Mouse (Mus musculus): ENCODE measurements around the gene Il23a. TPM values are rescaled to one million over a fixed set of nuclear protein-coding genes. Genes with fewer than 3 reads are reported as not detected.

Il23a gene
- total and polyA plus RNA-seq, 3 experiments = 0.32 to 3.6 (median 0.49) TPM

GRCm38 (mm10) chr10:128282886-128283450, 15.6 kb downstream of the Il23a start:
- H3K9me3 ChIP-seq (replicated peaks; ENCODE audit: low read length) = no peaks in the 10 kb centered on the region
- no peak overlapping the region for H3K4me2 ChIP-seq (ENCODE audit: insufficient read depth, low read depth, poor library complexity, severe bottlenecking)
- in situ Hi-C loops (cut with MboI; ENCODE audit: low pct_ligation_motif_present, low pct_unique_long_range_greater_than_20kb, low sequenced_read_pairs) = no loop called here
- DNase-seq (ENCODE audit: extremely low read depth) = no peak
- TF ChIP-seq MAFK (IDR thresholded peaks at IDR 0.05; ENCODE audit: insufficient replicate concordance, low read length) (no peak), JUN (IDR thresholded peaks at IDR 0.05; ENCODE audit: insufficient read depth, low read depth, low read length) (no peak), EP300 (IDR thresholded peaks at IDR 0.05; ENCODE audit: low read length) (no peak), USF2 (conservative IDR thresholded peaks at IDR 0.05; ENCODE audit: low read depth, low read length) (no peak), NRF1 (IDR thresholded peaks at IDR 0.05; ENCODE audit: low read depth, low read length) (no peak), SIN3A (IDR thresholded peaks at IDR 0.05; ENCODE audit: low read length) (no peak), ZC3H11A (IDR thresholded peaks at IDR 0.05; ENCODE audit: low read depth, low read length) (no peak), E2F4 (IDR thresholded peaks at IDR 0.05; ENCODE audit: insufficient replicate concordance, low read depth, low read length) (no peak), TCF12 (IDR thresholded peaks at IDR 0.05; ENCODE audit: low read depth, low read length) (no peak), IRF4 (IDR thresholded peaks at IDR 0.05; ENCODE audit: low read depth, low read length) (no peak), JUND (conservative IDR thresholded peaks at IDR 0.05; ENCODE audit: low read depth, low read length) (no peak), POLR2AphosphoS2 (IDR thresholded peaks at IDR 0.05; ENCODE audit: low read depth, low read length) (no peak), ZNF384 (IDR thresholded peaks at IDR 0.05; ENCODE audit: low read depth, low read length) (no peak)
- no peak overlapping the region for H3K4me3 ChIP-seq (replicated peaks in 1 of 3; ENCODE audit: low read depth in 2 of 3, low read length in 2 of 3, poor library complexity in 1 of 3)
- no peaks in the 10 kb centered on the region for H3K79me2 ChIP-seq (replicated peaks; ENCODE audit: control insufficient read depth, extremely low read depth, insufficient read depth, poor library complexity, severe bottlenecking)
- peaks cover 70 to 90% of the 10 kb centered on the region in 2 experiments for H3K36me3 ChIP-seq (replicated peaks in 1 of 2; ENCODE audit: control insufficient read depth in 1 of 2, insufficient read depth in 1 of 2, low read length in 1 of 2)
- H3K27ac ChIP-seq (ENCODE audit: insufficient read depth, low read depth) = no peak overlapping the region
- H3K9ac ChIP-seq (ENCODE audit: insufficient read depth, low read depth) = no peak overlapping the region
- H3K4me1 ChIP-seq (ENCODE audit: control insufficient read depth in 1 of 2, insufficient read depth in 2 of 2) = peaks cover 0 to 27% of the 10 kb centered on the region in 2 experiments; a peak in 2 of 4 replicates
- H3K27me3 ChIP-seq (replicated peaks) = no peaks in the 10 kb centered on the region
- dilution Hi-C loops (cut with MboI; ENCODE audit: extremely low pct_ligation_motif_present, extremely low pct_unique_long_range_greater_than_20kb, low sequenced_read_pairs) = no loop called here

GRCm38 (mm10) chr10:128281682-128282081, 16.9 kb downstream of the Il23a start:
- no peaks in the 10 kb centered on the region for H3K79me2 ChIP-seq (replicated peaks; ENCODE audit: control insufficient read depth, extremely low read depth, insufficient read depth, poor library complexity, severe bottlenecking)
- H3K9ac ChIP-seq (ENCODE audit: insufficient read depth, low read depth) = no peak overlapping the region
- H3K4me2 ChIP-seq (ENCODE audit: insufficient read depth, low read depth, poor library complexity, severe bottlenecking) = no peak overlapping the region
- no peak overlapping the region for H3K4me3 ChIP-seq (replicated peaks in 1 of 3; ENCODE audit: low read depth in 2 of 3, low read length in 2 of 3, poor library complexity in 1 of 3)
- in situ Hi-C loops (cut with MboI; ENCODE audit: low pct_ligation_motif_present, low pct_unique_long_range_greater_than_20kb, low sequenced_read_pairs) = no loop called here
- no peak for DNase-seq (ENCODE audit: extremely low read depth)
- H3K36me3 ChIP-seq (replicated peaks in 1 of 2; ENCODE audit: control insufficient read depth in 1 of 2, insufficient read depth in 1 of 2, low read length in 1 of 2) = peaks cover 70 to 95% of the 10 kb centered on the region in 2 experiments
- H3K27me3 ChIP-seq (replicated peaks) = no peaks in the 10 kb centered on the region
- no peak for TF ChIP-seq RCOR1 (conservative IDR thresholded peaks at IDR 0.05; ENCODE audit: low read depth, low read length)
- TF ChIP-seq SIN3A (IDR thresholded peaks at IDR 0.05; ENCODE audit: low read length) = no peak
- no peak for TF ChIP-seq ZKSCAN1 (IDR thresholded peaks at IDR 0.05; ENCODE audit: borderline replicate concordance, low read depth, low read length)
- no peak for TF ChIP-seq SMC3 (IDR thresholded peaks at IDR 0.05; ENCODE audit: low read depth, low read length)
- no peak overlapping the region for H3K27ac ChIP-seq (ENCODE audit: insufficient read depth, low read depth)
- dilution Hi-C loops (cut with MboI; ENCODE audit: extremely low pct_ligation_motif_present, extremely low pct_unique_long_range_greater_than_20kb, low sequenced_read_pairs) = no loop called here
- no peaks in the 10 kb centered on the region for H3K9me3 ChIP-seq (replicated peaks; ENCODE audit: low read length)
- H3K4me1 ChIP-seq (ENCODE audit: control insufficient read depth in 1 of 2, insufficient read depth in 2 of 2) = peaks cover 0 to 22% of the 10 kb centered on the region in 2 experiments; a peak in 2 of 4 replicates
